Mouse (Mus musculus) lung, embryonic 14.5 days (tissue): ENCODE results near the gene Prss38. TPM values are rescaled to one million over a fixed set of nuclear protein-coding genes. Genes with fewer than 3 reads are reported as not detected.
A peak's percentile ranks its signal among the peaks of the same experiment; 100 is the strongest.

Experiments used
- ATAC-seq: fragments of 200-750 bp; cut with Nextera tagmentation; 2 replicates; pipeline ENCODE4 v1.8.0; 2017; ENCODE audit warnings: mild to moderate bottlenecking, moderate TSS enrichment, moderate library complexity; ENCODE audit not compliant: insufficient read depth
- DNase-seq: peaks from one replicate; pipeline ENCODE4 v3.0.0-alpha.2; 2015
- H3K27ac ChIP-seq: fragments of 300-500 bp; sonication (generic); 2 replicates; pipeline ENCODE4 v1.5.1; 2014; ENCODE audit warnings: low read depth, mild to moderate bottlenecking, moderate library complexity
- H3K27me3 ChIP-seq: fragments of 300-500 bp; sonication (generic); 2 replicates; pipeline ENCODE4 v1.6.1; 2014; ENCODE audit warnings: low read length, control low read depth; ENCODE audit not compliant: insufficient read depth
- H3K36me3 ChIP-seq: fragments of 300-500 bp; sonication (generic); 2 replicates; pipeline ENCODE4 v1.6.1; 2014; ENCODE audit warnings: control low read depth; ENCODE audit not compliant: insufficient read depth
- H3K4me1 ChIP-seq: fragments of 300-500 bp; sonication (generic); 2 replicates; pipeline ENCODE4 v1.6.1; 2014; ENCODE audit warnings: antibody characterized with exemption, control low read depth; ENCODE audit not compliant: insufficient read depth
- H3K4me2 ChIP-seq: fragments of 300-500 bp; sonication (generic); 2 replicates; pipeline ENCODE4 v1.6.1; 2014; ENCODE audit warnings: mild to moderate bottlenecking
- H3K4me3 ChIP-seq: fragments of 300-500 bp; sonication (generic); 2 replicates; pipeline ENCODE4 v1.5.1; 2014; ENCODE audit warnings: low read depth, low read length
- H3K9ac ChIP-seq: fragments of 300-500 bp; sonication (generic); 2 replicates; pipeline ENCODE4 v1.6.1; 2014
- H3K9me3 ChIP-seq: fragments of 300-500 bp; sonication (generic); 2 replicates; pipeline ENCODE4 v1.6.1; 2016; ENCODE audit warnings: low read depth, low read length, control low read depth
- CTCF ChIP-seq: IDR thresholded peaks from 2 replicates; pipeline ENCODE4 v1.5.1; 2016; ENCODE audit warnings: antibody characterized with exemption, low read depth
- WGBS: fragments of 180-500 bp; shearing (Covaris S2); extraction: QIAGEN DNeasy Blood & Tissue Kit; methylation state at CpG from one replicate; pipeline ENCODE4 v1.1.7; 2014; 5-methylcytosine and 5-hydroxymethylcytosine counted together
- polyA plus RNA-seq: library from polyadenylated mRNA; unstranded; fragments of >200 nt; fragmentation: Nextera tagmentation; extraction: Ambion mirVana; gene quantifications from 2 replicates; pipeline ENCODE4 v1.2.1, GENCODE M21; 2014

Gene Prss38
- polyA plus RNA-seq, 1 experiment from 2014 or later = not detected

DNA sequence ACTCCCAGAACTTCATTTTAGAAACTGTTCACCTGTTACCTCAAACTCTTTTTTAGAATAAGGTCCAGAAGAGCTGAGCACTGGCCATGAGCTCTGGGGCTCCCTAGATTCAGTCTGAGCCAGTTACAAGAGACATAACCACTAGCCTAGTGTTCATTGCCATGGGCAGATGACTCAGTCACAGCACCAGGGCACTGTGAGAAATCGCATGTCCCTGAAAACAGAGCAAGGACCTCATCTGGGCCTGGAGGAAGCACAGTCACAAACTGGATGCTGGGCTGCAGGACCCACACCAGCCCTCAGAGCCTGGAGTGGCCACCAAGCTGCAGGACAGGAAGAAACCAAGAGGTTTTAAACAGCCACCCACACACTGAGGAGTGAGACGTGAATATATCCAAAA is 35.4 kb upstream of the Prss38 start:
- Histone ChIP-seq H3K4me1 (no peaks in the 10 kb centered on the region), H3K9ac (no peak overlapping the region), H3K27ac (no peak overlapping the region), H3K9me3 (no peaks in the 10 kb centered on the region), H3K4me2 (no peak overlapping the region), H3K36me3 (peaks cover 37% of the 10 kb centered on the region), H3K4me3 (no peak overlapping the region), H3K27me3 (no peaks in the 10 kb centered on the region)
- ATAC-seq = no peak
- no peak for TF ChIP-seq CTCF
- no peak for DNase-seq
- WGBS = 65% methylated on average over 2 of the region's 2 CpGs

- Histone ChIP-seq H3K27ac (no peak overlapping the region), H3K36me3 (peaks cover 45% of the 10 kb centered on the region), H3K9me3 (no peaks in the 10 kb centered on the region), H3K4me2 (no peak overlapping the region), H3K9ac (no peak overlapping the region), H3K4me3 (no peak overlapping the region), H3K4me1 (no peaks in the 10 kb centered on the region), H3K27me3 (no peaks in the 10 kb centered on the region)
- no peak for ATAC-seq
- DNase-seq = no peak
- 83% methylated on average over 1 of the region's 1 CpGs for WGBS
- no peak for TF ChIP-seq CTCF
Measured at GRCm38 (mm10) chr11:59405761-59406160, 30.3 kb upstream of the Prss38 start.

- H3K4me2 ChIP-seq = no peak overlapping the region
- H3K27ac ChIP-seq = no peak overlapping the region
- no peak overlapping the region for H3K9ac ChIP-seq
- no peaks in the 10 kb centered on the region for H3K27me3 ChIP-seq
- WGBS = 58% methylated on average over 2 of the region's 2 CpGs
- DNase-seq (no peak), ATAC-seq (no peak)
- peaks cover 5% of the 10 kb centered on the region; the same call in 1 of the 2 replicates for H3K4me1 ChIP-seq
- H3K4me3 ChIP-seq = no peak overlapping the region
- no peak for TF ChIP-seq CTCF
- peaks cover 14% of the 10 kb centered on the region for H3K36me3 ChIP-seq
- no peaks in the 10 kb centered on the region for H3K9me3 ChIP-seq
Measured at GRCm38 (mm10) chr11:59400876-59401275, 25.4 kb upstream of the Prss38 start.

DNA sequence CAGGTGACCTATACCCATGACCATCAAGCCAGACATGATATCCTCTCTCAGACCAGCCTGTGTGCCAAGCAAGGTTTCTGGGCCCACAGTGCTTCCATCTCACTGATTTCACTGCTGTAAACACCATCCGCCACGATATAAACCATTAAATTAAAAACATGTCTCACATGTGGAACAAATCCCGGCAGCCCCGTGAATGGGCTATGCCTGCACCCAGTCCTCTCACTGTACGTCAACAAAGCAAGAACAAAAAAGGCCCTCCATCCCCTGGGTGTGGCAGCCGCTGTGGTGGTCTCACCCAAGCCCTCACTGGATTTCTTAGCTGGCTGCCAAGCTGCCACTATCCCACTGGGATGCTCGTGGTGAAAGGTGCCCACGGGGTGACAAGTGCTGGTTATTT is 24.4 kb upstream of the Prss38 start:
- DNase-seq = no peak
- ATAC-seq = no peak
- WGBS = 64% methylated on average over 8 of the region's 8 CpGs
- no peak overlapping the region for H3K4me2 ChIP-seq
- H3K9ac ChIP-seq = no peak overlapping the region
- peaks cover 9% of the 10 kb centered on the region; the same call in 1 of the 2 replicates for H3K36me3 ChIP-seq
- H3K4me1 ChIP-seq = peaks cover 5% of the 10 kb centered on the region; the same call in 1 of the 2 replicates
- H3K27me3 ChIP-seq = no peaks in the 10 kb centered on the region
- no peak overlapping the region for H3K27ac ChIP-seq
- TF ChIP-seq CTCF = no peak
- H3K9me3 ChIP-seq = no peaks in the 10 kb centered on the region
- H3K4me3 ChIP-seq = no peak overlapping the region

GRCm38 (mm10) chr11:59397536-59398371 is 22.3 kb upstream of the Prss38 start:
- no peak for TF ChIP-seq CTCF
- Histone ChIP-seq H3K36me3 (no peaks in the 10 kb centered on the region), H3K27me3 (no peaks in the 10 kb centered on the region), H3K4me2 (0 out of 2 replicates have a peak overlapping the region, but pooled peaks have one; percentile 25), H3K27ac (no peak overlapping the region), H3K9ac (no peak overlapping the region), H3K4me1 (peaks cover 5% of the 10 kb centered on the region; the same call in 1 of the 2 replicates), H3K4me3 (no peak overlapping the region), H3K9me3 (no peaks in the 10 kb centered on the region)
- peak; percentile 47 for DNase-seq
- no peak for ATAC-seq
- 32% methylated on average over 22 of the region's 22 CpGs for WGBS

GRCm38 (mm10) chr11:59394451-59394850 is 19.0 kb upstream of the Prss38 start:
- Histone ChIP-seq H3K4me1 (peaks cover 8% of the 10 kb centered on the region; the same call in 1 of the 2 replicates), H3K9ac (no peak overlapping the region), H3K27ac (0 out of 2 replicates have a peak overlapping the region, but pooled peaks have one; percentile 8), H3K9me3 (no peaks in the 10 kb centered on the region), H3K36me3 (no peaks in the 10 kb centered on the region), H3K4me2 (no peak overlapping the region), H3K27me3 (no peaks in the 10 kb centered on the region), H3K4me3 (no peak overlapping the region)
- 66% methylated on average over 5 of the region's 5 CpGs for WGBS
- ATAC-seq (no peak), DNase-seq (peak; percentile 15)
- TF ChIP-seq CTCF = no peak

GRCm38 (mm10) chr11:59393591-59393990 is 18.1 kb upstream of the Prss38 start:
- Histone ChIP-seq H3K4me1 (peaks cover 8% of the 10 kb centered on the region; the same call in 1 of the 2 replicates), H3K9ac (no peak overlapping the region), H3K36me3 (no peaks in the 10 kb centered on the region), H3K4me2 (no peak overlapping the region), H3K27me3 (no peaks in the 10 kb centered on the region), H3K4me3 (no peak overlapping the region), H3K27ac (no peak overlapping the region; the same call in 1 of the 2 replicates), H3K9me3 (no peaks in the 10 kb centered on the region)
- DNase-seq (peak; percentile 93), ATAC-seq (peak; percentile 72)
- 22% methylated on average over 9 of the region's 9 CpGs for WGBS
- no peak for TF ChIP-seq CTCF
